ENCODE assay signal across 14 mouse cellular contexts in genomic region chr11:70583775-70584174, GRCm38 (mm10). TPM values are rescaled to one million over a fixed set of nuclear protein-coding genes. Genes with fewer than 3 reads are reported as not detected.
DNase-seq lines count a peak whose midpoint lies in the region; ATAC-seq and TF ChIP-seq lines count a peak whose summit lies in the region.
"Had no signal": no experiment of that assay in that cellular context is flagged by ENCODE, and none has a peak within 500 bp of the region (broad histone marks: within the 10 kb centered on the region; RNA-seq: fewer than 3 reads in every experiment).

No protein-coding gene starts in this region.

- no peak overlapping the region for H3K4me3 ChIP-seq in heart, embryonic 16.5 days (ENCODE audit: low read length)
- no peak overlapping the region for H3K4me3 ChIP-seq in lung, adult 2 months (replicated peaks; ENCODE audit: extremely low read depth, low read depth, low read length)
- no peak overlapping the region for H3K4me3 ChIP-seq in embryonic facial prominence, embryonic 14.5 days (ENCODE audit: low read depth, low read length)
- H3K4me3 ChIP-seq in neural tube, embryonic 15.5 days (replicated peaks), result no peak overlapping the region

- H3K4me2 ChIP-seq in heart, embryonic 16.5 days (ENCODE audit: low read depth, low read length), result no peak overlapping the region
- H3K4me2 ChIP-seq in embryonic facial prominence, embryonic 14.5 days (ENCODE audit: low read depth, low read length), result no peak overlapping the region
- no peak overlapping the region for H3K4me2 ChIP-seq in neural tube, embryonic 15.5 days

- no peak for TF ChIP-seq POLR2A in lung, adult 2 months (IDR thresholded peaks at IDR 0.05; ENCODE audit: borderline replicate concordance, extremely low read depth, low read depth, low read length)

- no peak for ATAC-seq in heart, embryonic 16.5 days (replicated peaks; ENCODE audit: extremely low read depth, insufficient read depth, low FRiP score)
- peak; percentile 69; the same call in 1 of the 2 replicates for ATAC-seq in embryonic facial prominence, embryonic 14.5 days (ENCODE audit: low read depth)
- ATAC-seq in neural tube, embryonic 15.5 days (ENCODE audit: low FRiP score), result no peak
- ATAC-seq: CD4-positive, CD25-positive, alpha-beta regulatory T cell, adult 4 months had no signal

- peaks cover 41% of the 10 kb centered on the region for H3K4me1 ChIP-seq in heart, embryonic 16.5 days (ENCODE audit: control insufficient read depth, insufficient read depth, low read length)
- peaks cover 40% of the 10 kb centered on the region for H3K4me1 ChIP-seq in lung, adult 2 months (ENCODE audit: control insufficient read depth, insufficient read depth, low read length)
- H3K4me1 ChIP-seq in embryonic facial prominence, embryonic 14.5 days (ENCODE audit: control insufficient read depth, insufficient read depth, low read length), result peaks cover 52% of the 10 kb centered on the region
- peaks cover 54% of the 10 kb centered on the region for H3K4me1 ChIP-seq in neural tube, embryonic 15.5 days

- TF ChIP-seq CTCF in lung, adult 2 months (IDR thresholded peaks at IDR 0.05; ENCODE audit: insufficient read depth, low read length), result peak; percentile 34; the same call in 1 of the 2 replicates

- DNase-seq in heart, adult 11 months, result no peak
- DNase-seq in lung, adult 2 months, result no peak
- DNase-seq in lung, postnatal 36 days, result no peak
- DNase-seq in embryonic facial prominence, embryonic 14.5 days (ENCODE audit: low spot score), result peak; percentile 75
- DNase-seq in adrenal gland, postnatal 14 days, result no peak
- DNase-seq: cerebellum, postnatal 25 days; kidney, adult 18-20 months had no signal

- no peaks in the 10 kb centered on the region for H3K9me3 ChIP-seq in heart, embryonic 16.5 days (replicated peaks; ENCODE audit: control insufficient read depth, low read length)
- H3K9me3 ChIP-seq in embryonic facial prominence, embryonic 14.5 days (ENCODE audit: control insufficient read depth, low read length), result no peaks in the 10 kb centered on the region
- H3K9me3 ChIP-seq in neural tube, embryonic 15.5 days (replicated peaks), result no peaks in the 10 kb centered on the region

- no peaks in the 10 kb centered on the region for H3K36me3 ChIP-seq in heart, embryonic 16.5 days (ENCODE audit: control insufficient read depth, insufficient read depth)
- H3K36me3 ChIP-seq in embryonic facial prominence, embryonic 14.5 days (ENCODE audit: control insufficient read depth, insufficient read depth, low read length), result no peaks in the 10 kb centered on the region
- no peaks in the 10 kb centered on the region for H3K36me3 ChIP-seq in neural tube, embryonic 15.5 days

- no peaks in the 10 kb centered on the region for H3K27me3 ChIP-seq in heart, embryonic 16.5 days (ENCODE audit: control insufficient read depth, insufficient read depth, low read length)
- H3K27me3 ChIP-seq in embryonic facial prominence, embryonic 14.5 days (replicated peaks; ENCODE audit: control insufficient read depth, insufficient read depth, low read length), result no peaks in the 10 kb centered on the region
- H3K27me3 ChIP-seq in neural tube, embryonic 15.5 days (replicated peaks), result no peaks in the 10 kb centered on the region

- H3K27ac ChIP-seq in heart, embryonic 16.5 days (ENCODE audit: low read length), result peak overlapping the region; percentile 33
- peak overlapping the region; percentile 75 for H3K27ac ChIP-seq in embryonic facial prominence, embryonic 14.5 days (replicated peaks; ENCODE audit: low read depth, low read length)
- peak overlapping the region; percentile 23; the same call in 1 of the 2 replicates for H3K27ac ChIP-seq in neural tube, embryonic 15.5 days (replicated peaks)

- no peak overlapping the region for H3K9ac ChIP-seq in heart, embryonic 16.5 days (ENCODE audit: low read length)
- H3K9ac ChIP-seq in embryonic facial prominence, embryonic 14.5 days (ENCODE audit: low read depth, low read length), result no peak overlapping the region
- no peak overlapping the region for H3K9ac ChIP-seq in neural tube, embryonic 15.5 days (replicated peaks)

- 81% methylated on average over 7 of the region's 7 CpGs for WGBS in heart, embryonic 16.5 days
- WGBS in lung, adult 2 months, result 63% methylated on average over 7 of the region's 7 CpGs
- WGBS in embryonic facial prominence, embryonic 14.5 days, result 75% methylated on average over 7 of the region's 7 CpGs
- WGBS in neural tube, embryonic 15.5 days, result 94% methylated on average over 7 of the region's 7 CpGs

RNA-seq across cellular contexts. Expression of gene Mink1, which starts 21.1 kb away (rescaled TPM):
- 9.8 and 10.3 TPM in 2 replicates for polyA plus RNA-seq in heart, embryonic 16.5 days (2015; fragmentation: Nextera tagmentation; extraction: Ambion mirVana)
- polyA plus RNA-seq in lung, adult 2 months (2012; rRNA removed), result 119 and 120 TPM in 2 replicates
- polyA plus RNA-seq in embryonic facial prominence, embryonic 14.5 days (2014; fragmentation: Nextera tagmentation; extraction: Ambion mirVana), result 17.2 and 18.3 TPM in 2 replicates
- polyA plus RNA-seq in neural tube, embryonic 15.5 days (2015; fragmentation: Nextera tagmentation; extraction: Ambion mirVana), result 15.0 and 16.6 TPM in 2 replicates
- 52.5 and 58.5 TPM in 2 replicates for total RNA-seq in adrenal gland, postnatal 14 days (2021)

RNA-seq across cellular contexts. Expression of gene 4930544D05Rik, which starts 31.9 kb away (rescaled TPM):
- polyA plus RNA-seq in heart, embryonic 16.5 days (2015; fragmentation: Nextera tagmentation; extraction: Ambion mirVana), result not detected in 2 replicates
- polyA plus RNA-seq in lung, adult 2 months (2012; rRNA removed), result 0.16 TPM in 1 of 2 replicates, not detected in the other
- polyA plus RNA-seq in embryonic facial prominence, embryonic 14.5 days (2014; fragmentation: Nextera tagmentation; extraction: Ambion mirVana), result not detected in 2 replicates
- not detected in 2 replicates for polyA plus RNA-seq in neural tube, embryonic 15.5 days (2015; fragmentation: Nextera tagmentation; extraction: Ambion mirVana)
- not detected in 2 replicates for total RNA-seq in adrenal gland, postnatal 14 days (2021)
- total RNA-seq: granulocyte monocyte progenitor cell, adult 5-6 weeks; megakaryocyte-erythroid progenitor cell, adult 5-6 weeks had no signal
- polyA plus RNA-seq: urinary bladder, adult 2 months had no signal

RNA-seq across cellular contexts. Expression of gene Chrne, which starts 35.2 kb away (rescaled TPM):
- not detected in 2 replicates for polyA plus RNA-seq in heart, embryonic 16.5 days (2015; fragmentation: Nextera tagmentation; extraction: Ambion mirVana)
- 0.41 and 0.91 TPM in 2 replicates for polyA plus RNA-seq in lung, adult 2 months (2012; rRNA removed)
- polyA plus RNA-seq in embryonic facial prominence, embryonic 14.5 days (2014; fragmentation: Nextera tagmentation; extraction: Ambion mirVana), result 0.51 and 0.58 TPM in 2 replicates
- 0.23 and 0.40 TPM in 2 replicates for polyA plus RNA-seq in neural tube, embryonic 15.5 days (2015; fragmentation: Nextera tagmentation; extraction: Ambion mirVana)
- not detected in 2 replicates for total RNA-seq in adrenal gland, postnatal 14 days (2021)
- total RNA-seq: granulocyte monocyte progenitor cell, adult 5-6 weeks; left cerebral cortex, adult 8-10 months had no signal

RNA-seq across cellular contexts. Expression of gene Pld2, which starts 43.9 kb away (rescaled TPM):
- 9.1 and 12.0 TPM in 2 replicates for polyA plus RNA-seq in heart, embryonic 16.5 days (2015; fragmentation: Nextera tagmentation; extraction: Ambion mirVana)
- 32.4 and 47.2 TPM in 2 replicates for polyA plus RNA-seq in lung, adult 2 months (2012; rRNA removed)
- polyA plus RNA-seq in embryonic facial prominence, embryonic 14.5 days (2014; fragmentation: Nextera tagmentation; extraction: Ambion mirVana), result 9.2 and 9.5 TPM in 2 replicates
- polyA plus RNA-seq in neural tube, embryonic 15.5 days (2015; fragmentation: Nextera tagmentation; extraction: Ambion mirVana), result 16.1 and 18.1 TPM in 2 replicates
- 8.5 and 10.9 TPM in 2 replicates for total RNA-seq in adrenal gland, postnatal 14 days (2021)

RNA-seq across cellular contexts. Expression of gene Gm40193, which starts 51.0 kb away (rescaled TPM):
- polyA plus RNA-seq in heart, embryonic 16.5 days (2015; fragmentation: Nextera tagmentation; extraction: Ambion mirVana), result not detected in 2 replicates
- not detected in 2 replicates for polyA plus RNA-seq in lung, adult 2 months (2012; rRNA removed)
- polyA plus RNA-seq in embryonic facial prominence, embryonic 14.5 days (2014; fragmentation: Nextera tagmentation; extraction: Ambion mirVana), result 1.1 and 2.7 TPM in 2 replicates
- not detected in 2 replicates for polyA plus RNA-seq in neural tube, embryonic 15.5 days (2015; fragmentation: Nextera tagmentation; extraction: Ambion mirVana)
- total RNA-seq in adrenal gland, postnatal 14 days (2021), result not detected in 2 replicates
- total RNA-seq: granulocyte monocyte progenitor cell, adult 5-6 weeks; left cerebral cortex, adult 8-10 months; megakaryocyte-erythroid progenitor cell, adult 5-6 weeks had no signal
- polyA plus RNA-seq: CD4-positive, CD25-positive, alpha-beta regulatory T cell, adult 4 months; urinary bladder, adult 2 months had no signal

Comparison
In these comparisons a context has a peak if more than half of its experiments do, and no peak if none do; other contexts are left out.
1. H3K27ac ChIP-seq: peak in every context shown above with its lines; median percentile 75 in embryonic facial prominence, embryonic 14.5 days; 33 in heart, embryonic 16.5 days; 23 in neural tube, embryonic 15.5 days.